Comparison of ENCODE assay signal across 31 mouse cellular contexts in the genomic region with DNA sequence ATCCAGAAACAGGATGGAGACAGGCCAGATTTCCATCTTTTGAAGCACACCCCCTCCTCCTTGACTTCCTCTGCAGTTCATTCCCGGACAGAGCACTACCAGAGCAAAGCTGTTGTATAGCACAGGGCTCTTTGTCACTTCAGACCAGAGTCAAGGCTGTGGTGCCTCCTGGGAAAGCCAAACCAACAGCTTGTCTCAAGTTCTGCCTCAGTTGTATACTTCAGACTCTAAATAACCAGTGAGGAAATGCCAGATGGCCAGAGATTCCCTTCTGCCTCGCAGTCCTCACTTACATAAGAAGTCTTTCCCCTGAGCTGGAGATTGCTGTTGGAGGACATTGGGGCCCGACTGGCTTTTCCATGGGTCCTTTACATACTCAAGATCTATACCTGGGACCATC.
DNase-seq lines count a peak whose midpoint lies in the region; ATAC-seq and TF ChIP-seq lines count a peak whose summit lies in the region.
"Had no signal": no experiment of that assay in that cellular context is flagged by ENCODE, and none has a peak within 500 bp of the region (broad histone marks: within the 10 kb centered on the region; RNA-seq: fewer than 3 reads in every experiment).

No protein-coding gene starts in this region.

- peak; percentile 55; the same call in 1 of the 2 replicates for ATAC-seq in frontal cortex, adult (ENCODE audit: low TSS enrichment)
- ATAC-seq: forebrain, embryonic 13.5 days; forebrain, embryonic 16.5 days; hindbrain, postnatal 0 days; Patski had no signal

- intact Hi-C loops in left cerebral cortex, postnatal 25 days (cut with DNase I), result no loop called here
- intact Hi-C loops in left cerebral cortex, adult 2 months (cut with DNase I), result no loop called here

- no peak overlapping the region for H3K4me3 ChIP-seq in left cerebral cortex, adult 2 months
- H3K4me3 ChIP-seq: embryonic facial prominence, embryonic 10.5 days; embryonic facial prominence, embryonic 13.5 days; erythroblast, embryonic 14.5 days; forebrain, embryonic 13.5 days; heart, adult 2 months; heart, embryonic 10.5 days; heart, embryonic 13.5 days had no signal

- TF ChIP-seq CTCF in left cerebral cortex, adult 2 months (IDR thresholded peaks at IDR 0.05), result no peak

- DNase-seq in frontal cortex, postnatal 25 days (ENCODE audit: low spot score in 2 of 2), result no peak
- peak; percentile 6 for DNase-seq in layer of hippocampus, adult 9-10 months (ENCODE audit: low spot score)
- no peak for DNase-seq in layer of hippocampus, adult 9-11 months
- peak; percentile 12 to 34 for DNase-seq in left cerebral cortex, postnatal 25 days (ENCODE audit: low spot score in 2 of 2)
- DNase-seq in left cerebral cortex, adult 2 months (ENCODE audit: extremely low spot score in 1 of 2, low spot score in 2 of 2), result no peak
- DNase-seq in brain, adult 2 months (ENCODE audit: low read depth, low spot score), result peak; percentile 52
- DNase-seq in cerebellum, adult 8-10 months, result no peak
- DNase-seq: adrenal gland, postnatal 10 days; adrenal gland, postnatal 36 days; B cell, adult 2 months; cerebellum, adult 11 months; cerebellum, adult 2 months; cerebellum, postnatal 10 days; cerebellum, postnatal 36 days; embryo, embryonic 11 days; gastrocnemius, postnatal 10 days; gastrocnemius, postnatal 36 days; heart, adult 2 months; heart, postnatal 14 days; heart, postnatal 4 days had no signal

- no peak overlapping the region for H3K27ac ChIP-seq in left cerebral cortex, adult 2 months
- H3K27ac ChIP-seq: embryonic facial prominence, embryonic 10.5 days; embryonic facial prominence, embryonic 13.5 days; forebrain, embryonic 13.5 days; heart, adult 2 months; heart, embryonic 10.5 days; heart, embryonic 13.5 days; hindbrain, embryonic 14.5 days; hindbrain, postnatal 0 days had no signal

Comparison
In these comparisons a context has a peak if more than half of its experiments do, and no peak if none do; other contexts are left out.
1. DNase-seq: peak in layer of hippocampus, adult 9-10 months (single experiment), left cerebral cortex, postnatal 25 days (2 of 2) and brain, adult 2 months (single experiment); none in frontal cortex, postnatal 25 days (0 of 2), layer of hippocampus, adult 9-11 months (single experiment), left cerebral cortex, adult 2 months (0 of 2) and cerebellum, adult 8-10 months (single experiment).